Mouse (Mus musculus): ENCODE results near the gene Celf2. TPM values are rescaled to one million over a fixed set of nuclear protein-coding genes. Genes with fewer than 3 reads are reported as not detected.

Celf2 gene
- polyA plus RNA-seq, 1 experiment from 2014 or later: 51.0 TPM

GRCm38 (mm10) chr2:7193413-7193812 lies 315.9 kb downstream of the Celf2 start:
- Histone ChIP-seq H3K27ac (ENCODE audit: low read depth, low read length) (no peak overlapping the region), H3K9me3 (replicated peaks; ENCODE audit: control insufficient read depth, low read length) (no peaks in the 10 kb centered on the region), H3K4me2 (no peak overlapping the region), H3K9ac (ENCODE audit: low read depth, low read length) (no peak overlapping the region), H3K36me3 (ENCODE audit: control insufficient read depth, insufficient read depth, low read length) (no peaks in the 10 kb centered on the region), H3K4me1 (ENCODE audit: control insufficient read depth, insufficient read depth, low read length) (no peaks in the 10 kb centered on the region), H3K27me3 (ENCODE audit: control insufficient read depth, insufficient read depth, low read length) (no peaks in the 10 kb centered on the region), H3K4me3 (ENCODE audit: low read depth, low read length) (no peak overlapping the region)
- WGBS (ENCODE audit: insufficient replicate concordance): 69% methylated on average over 2 of the region's 2 CpGs
- no peak for ATAC-seq (replicated peaks; ENCODE audit: insufficient number of reproducible peaks, low FRiP score, low TSS enrichment)

GRCm38 (mm10) chr2:7179186-7179585 lies 330.2 kb downstream of the Celf2 start:
- no peaks in the 10 kb centered on the region for H3K4me1 ChIP-seq (ENCODE audit: control insufficient read depth, insufficient read depth, low read length)
- ATAC-seq (replicated peaks; ENCODE audit: insufficient number of reproducible peaks, low FRiP score, low TSS enrichment): no peak
- H3K27me3 ChIP-seq (ENCODE audit: control insufficient read depth, insufficient read depth, low read length): no peaks in the 10 kb centered on the region
- no peaks in the 10 kb centered on the region for H3K9me3 ChIP-seq (replicated peaks; ENCODE audit: control insufficient read depth, low read length)
- no peak overlapping the region for H3K4me3 ChIP-seq (ENCODE audit: low read depth, low read length)
- H3K27ac ChIP-seq (ENCODE audit: low read depth, low read length): no peak overlapping the region
- H3K4me2 ChIP-seq: no peak overlapping the region
- H3K9ac ChIP-seq (ENCODE audit: low read depth, low read length): no peak overlapping the region
- 63% methylated on average over 1 of the region's 1 CpGs for WGBS (ENCODE audit: insufficient replicate concordance)
- no peaks in the 10 kb centered on the region for H3K36me3 ChIP-seq (ENCODE audit: control insufficient read depth, insufficient read depth, low read length)

- Histone ChIP-seq H3K9ac (ENCODE audit: low read depth, low read length) (no peak overlapping the region), H3K4me1 (ENCODE audit: control insufficient read depth, insufficient read depth, low read length) (no peaks in the 10 kb centered on the region), H3K4me2 (no peak overlapping the region), H3K9me3 (replicated peaks; ENCODE audit: control insufficient read depth, low read length) (no peaks in the 10 kb centered on the region), H3K4me3 (ENCODE audit: low read depth, low read length) (no peak overlapping the region), H3K27me3 (ENCODE audit: control insufficient read depth, insufficient read depth, low read length) (no peaks in the 10 kb centered on the region), H3K27ac (ENCODE audit: low read depth, low read length) (no peak overlapping the region), H3K36me3 (ENCODE audit: control insufficient read depth, insufficient read depth, low read length) (no peaks in the 10 kb centered on the region)
- 72% methylated on average over 11 of the region's 11 CpGs for WGBS (ENCODE audit: insufficient replicate concordance)
- no peak for ATAC-seq (replicated peaks; ENCODE audit: insufficient number of reproducible peaks, low FRiP score, low TSS enrichment)
These were observed 335.9 kb downstream of the Celf2 start for GRCm38 (mm10) chr2:7173271-7174064.

GRCm38 (mm10) chr2:7171087-7171696 lies 338.2 kb downstream of the Celf2 start:
- 62% methylated on average over 8 of the region's 8 CpGs for WGBS (ENCODE audit: insufficient replicate concordance)
- Histone ChIP-seq H3K9ac (ENCODE audit: low read depth, low read length) (no peak overlapping the region), H3K27me3 (ENCODE audit: control insufficient read depth, insufficient read depth, low read length) (no peaks in the 10 kb centered on the region), H3K4me3 (ENCODE audit: low read depth, low read length) (no peak overlapping the region), H3K4me2 (no peak overlapping the region), H3K36me3 (ENCODE audit: control insufficient read depth, insufficient read depth, low read length) (no peaks in the 10 kb centered on the region), H3K9me3 (replicated peaks; ENCODE audit: control insufficient read depth, low read length) (no peaks in the 10 kb centered on the region), H3K4me1 (ENCODE audit: control insufficient read depth, insufficient read depth, low read length) (no peaks in the 10 kb centered on the region), H3K27ac (ENCODE audit: low read depth, low read length) (no peak overlapping the region)
- no peak for ATAC-seq (replicated peaks; ENCODE audit: insufficient number of reproducible peaks, low FRiP score, low TSS enrichment)

GRCm38 (mm10) chr2:7165786-7166185 lies 343.6 kb downstream of the Celf2 start:
- no peak for ATAC-seq (replicated peaks; ENCODE audit: insufficient number of reproducible peaks, low FRiP score, low TSS enrichment)

GRCm38 (mm10) chr2:7160108-7160507 lies 349.3 kb downstream of the Celf2 start:
- no peaks in the 10 kb centered on the region for H3K27me3 ChIP-seq (ENCODE audit: control insufficient read depth, insufficient read depth, low read length)
- ATAC-seq (replicated peaks; ENCODE audit: insufficient number of reproducible peaks, low FRiP score, low TSS enrichment): no peak
- no peak overlapping the region for H3K4me2 ChIP-seq
- H3K36me3 ChIP-seq (ENCODE audit: control insufficient read depth, insufficient read depth, low read length): no peaks in the 10 kb centered on the region
- no peak overlapping the region for H3K9ac ChIP-seq (ENCODE audit: low read depth, low read length)
- no peaks in the 10 kb centered on the region for H3K9me3 ChIP-seq (replicated peaks; ENCODE audit: control insufficient read depth, low read length)
- H3K27ac ChIP-seq (ENCODE audit: low read depth, low read length): no peak overlapping the region
- 47% methylated on average over 6 of the region's 6 CpGs for WGBS (ENCODE audit: insufficient replicate concordance)
- no peaks in the 10 kb centered on the region for H3K4me1 ChIP-seq (ENCODE audit: control insufficient read depth, insufficient read depth, low read length)
- no peak overlapping the region for H3K4me3 ChIP-seq (ENCODE audit: low read depth, low read length)

More at GRCm38 (mm10) chr2:7165786-7166185, 343.6 kb downstream of the Celf2 start:
- Histone ChIP-seq H3K9me3 (replicated peaks; ENCODE audit: control insufficient read depth, low read length) (no peaks in the 10 kb centered on the region), H3K9ac (ENCODE audit: low read depth, low read length) (no peak overlapping the region), H3K27ac (ENCODE audit: low read depth, low read length) (no peak overlapping the region), H3K4me3 (ENCODE audit: low read depth, low read length) (no peak overlapping the region), H3K4me1 (ENCODE audit: control insufficient read depth, insufficient read depth, low read length) (no peaks in the 10 kb centered on the region), H3K4me2 (no peak overlapping the region), H3K36me3 (ENCODE audit: control insufficient read depth, insufficient read depth, low read length) (no peaks in the 10 kb centered on the region), H3K27me3 (ENCODE audit: control insufficient read depth, insufficient read depth, low read length) (no peaks in the 10 kb centered on the region)
- WGBS (ENCODE audit: insufficient replicate concordance): 78% methylated on average over 3 of the region's 3 CpGs

GRCm38 (mm10) chr2:7147303-7147702 lies 362.1 kb downstream of the Celf2 start:
- 84% methylated on average over 3 of the region's 3 CpGs for WGBS (ENCODE audit: insufficient replicate concordance)
- no peaks in the 10 kb centered on the region for H3K4me1 ChIP-seq (ENCODE audit: control insufficient read depth, insufficient read depth, low read length)
- ATAC-seq (replicated peaks; ENCODE audit: insufficient number of reproducible peaks, low FRiP score, low TSS enrichment): no peak
- H3K9me3 ChIP-seq (replicated peaks; ENCODE audit: control insufficient read depth, low read length): no peaks in the 10 kb centered on the region
- H3K27ac ChIP-seq (ENCODE audit: low read depth, low read length): no peak overlapping the region
- H3K36me3 ChIP-seq (ENCODE audit: control insufficient read depth, insufficient read depth, low read length): no peaks in the 10 kb centered on the region
- no peak overlapping the region for H3K4me3 ChIP-seq (ENCODE audit: low read depth, low read length)
- no peak overlapping the region for H3K9ac ChIP-seq (ENCODE audit: low read depth, low read length)
- no peak overlapping the region for H3K4me2 ChIP-seq
- no peaks in the 10 kb centered on the region for H3K27me3 ChIP-seq (ENCODE audit: control insufficient read depth, insufficient read depth, low read length)

- no peak for ATAC-seq (replicated peaks; ENCODE audit: insufficient number of reproducible peaks, low FRiP score, low TSS enrichment)
- H3K36me3 ChIP-seq (ENCODE audit: control insufficient read depth, insufficient read depth, low read length): no peaks in the 10 kb centered on the region
These were observed 363.8 kb downstream of the Celf2 start for GRCm38 (mm10) chr2:7145541-7146043.

More at GRCm38 (mm10) chr2:7145541-7146043, 363.8 kb downstream of the Celf2 start:
- no peak overlapping the region for H3K4me3 ChIP-seq (ENCODE audit: low read depth, low read length)
- H3K9ac ChIP-seq (ENCODE audit: low read depth, low read length): no peak overlapping the region
- no peaks in the 10 kb centered on the region for H3K27me3 ChIP-seq (ENCODE audit: control insufficient read depth, insufficient read depth, low read length)
- no peaks in the 10 kb centered on the region for H3K4me1 ChIP-seq (ENCODE audit: control insufficient read depth, insufficient read depth, low read length)
- 62% methylated on average over 4 of the region's 4 CpGs for WGBS (ENCODE audit: insufficient replicate concordance)
- no peak overlapping the region for H3K4me2 ChIP-seq
- no peak overlapping the region for H3K27ac ChIP-seq (ENCODE audit: low read depth, low read length)
- no peaks in the 10 kb centered on the region for H3K9me3 ChIP-seq (replicated peaks; ENCODE audit: control insufficient read depth, low read length)
